Mouse (Mus musculus) left cerebral cortex, adult 11 months (tissue): ENCODE measurements around the gene 1700029J07Rik.

Source experiments
- DNase-seq: peaks from one replicate; pipeline ENCODE4 v3.0.0; 2022; ENCODE audit warnings: low spot score

1700029J07Rik gene

DNA sequence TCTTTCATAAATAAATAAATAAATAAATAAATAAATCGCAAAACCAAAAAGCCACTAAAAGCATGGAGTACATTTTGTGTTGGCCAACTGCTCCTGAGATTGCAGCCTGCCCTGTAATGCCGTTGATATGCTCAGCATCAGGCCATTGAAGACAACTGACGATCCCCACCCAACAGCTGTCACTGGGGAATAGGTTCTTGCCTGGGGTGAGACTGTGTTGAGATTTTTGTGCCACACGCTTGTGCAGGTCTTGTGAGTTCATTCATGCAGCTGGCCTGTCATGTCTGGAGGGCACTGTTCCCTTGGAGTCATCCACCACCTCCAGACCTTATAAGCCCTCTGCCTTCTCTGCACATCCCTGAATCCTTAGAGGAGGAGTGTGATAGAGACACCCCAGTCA, 28.8 kb downstream of the 1700029J07Rik start:
- no peak for DNase-seq

DNA sequence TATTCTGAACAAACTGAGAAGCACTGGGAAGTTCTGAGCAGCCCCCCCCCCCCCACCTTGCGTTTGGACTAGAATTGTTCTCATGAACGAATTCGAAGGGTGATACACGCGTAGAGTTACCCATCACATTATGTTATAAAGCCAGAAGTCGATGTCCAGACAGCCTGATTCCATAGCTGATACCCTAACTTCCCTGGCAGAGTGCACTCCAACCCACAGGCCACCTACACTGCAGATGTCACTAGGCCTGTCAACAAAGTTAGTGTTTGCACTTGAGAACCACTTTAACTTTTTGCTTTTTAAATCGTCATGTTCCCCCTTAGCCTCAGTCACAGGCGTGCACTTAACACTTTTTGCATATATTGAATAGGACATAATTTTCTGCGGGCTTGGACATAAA, 38.1 kb downstream of the 1700029J07Rik start:
- DNase-seq: no peak

DNA sequence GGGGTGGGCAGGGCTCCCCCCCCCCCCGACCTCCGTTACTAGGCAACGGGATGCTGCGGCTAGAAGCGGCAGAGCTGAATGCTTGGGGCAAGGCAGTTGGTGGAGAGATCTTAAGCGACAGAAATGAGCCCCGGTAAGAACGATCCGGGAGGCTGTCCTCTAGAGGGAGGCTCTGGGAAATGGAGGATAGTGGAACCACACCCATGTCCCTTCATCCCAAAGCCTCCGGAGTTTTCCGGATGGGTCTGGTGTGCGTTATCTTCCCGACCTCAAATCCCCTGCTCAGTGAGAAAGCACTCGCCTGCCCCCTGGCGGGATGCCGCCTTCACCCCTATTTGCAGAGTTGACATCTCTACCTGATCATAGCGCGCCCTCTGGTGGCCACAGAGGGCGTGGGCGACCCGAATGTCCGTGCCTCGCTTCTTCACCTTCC, 40.5 kb downstream of the 1700029J07Rik start, which contains the start of gene Ccdc110:
Ccdc110 (plus strand) TSS at position 38 of the 433 bp plus-strand sequence.
- peak; percentile 94 for DNase-seq

DNA sequence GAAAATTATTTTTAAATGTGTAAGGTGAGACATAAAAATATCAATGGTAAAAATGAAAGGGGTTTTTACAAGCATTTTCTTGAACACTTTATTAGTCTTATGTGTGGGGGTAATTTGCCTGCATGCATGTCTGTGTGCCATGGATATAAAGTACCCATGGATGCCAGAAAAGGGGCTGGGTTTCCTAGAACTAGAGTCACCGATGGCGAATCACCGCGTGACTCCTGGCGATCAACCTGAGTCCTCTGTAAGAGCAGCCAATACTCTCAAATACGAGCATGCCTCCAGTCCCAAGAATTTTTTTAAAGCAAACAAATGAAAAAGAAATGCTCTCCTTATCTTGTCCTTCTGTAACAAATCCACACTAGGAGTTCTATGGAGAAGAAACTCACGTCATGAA, 52.9 kb downstream of the 1700029J07Rik start:
- DNase-seq: no peak

GRCm38 (mm10) chr8:45920392-45920791, 54.7 kb downstream of the 1700029J07Rik start:
- DNase-seq: no peak

DNA sequence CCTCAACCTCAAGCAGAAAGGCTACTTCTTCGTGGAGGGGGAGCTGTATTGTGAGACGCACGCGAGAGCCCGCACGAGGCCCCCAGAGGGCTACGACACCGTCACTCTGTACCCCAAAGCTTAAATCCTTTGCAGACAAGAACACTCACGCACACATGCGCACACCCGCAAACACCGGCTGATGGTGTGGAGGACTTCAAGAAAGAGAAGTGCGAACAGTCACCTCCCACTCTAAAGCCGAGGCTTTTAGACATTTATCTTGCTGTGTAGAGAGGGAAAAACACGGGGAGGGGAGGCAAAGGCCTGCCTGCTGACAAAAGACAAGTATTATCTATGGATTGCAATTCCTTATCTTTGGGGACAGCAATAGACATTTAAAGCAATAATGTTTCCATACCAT, 56.2 kb downstream of the 1700029J07Rik start:
- DNase-seq: no peak

DNA sequence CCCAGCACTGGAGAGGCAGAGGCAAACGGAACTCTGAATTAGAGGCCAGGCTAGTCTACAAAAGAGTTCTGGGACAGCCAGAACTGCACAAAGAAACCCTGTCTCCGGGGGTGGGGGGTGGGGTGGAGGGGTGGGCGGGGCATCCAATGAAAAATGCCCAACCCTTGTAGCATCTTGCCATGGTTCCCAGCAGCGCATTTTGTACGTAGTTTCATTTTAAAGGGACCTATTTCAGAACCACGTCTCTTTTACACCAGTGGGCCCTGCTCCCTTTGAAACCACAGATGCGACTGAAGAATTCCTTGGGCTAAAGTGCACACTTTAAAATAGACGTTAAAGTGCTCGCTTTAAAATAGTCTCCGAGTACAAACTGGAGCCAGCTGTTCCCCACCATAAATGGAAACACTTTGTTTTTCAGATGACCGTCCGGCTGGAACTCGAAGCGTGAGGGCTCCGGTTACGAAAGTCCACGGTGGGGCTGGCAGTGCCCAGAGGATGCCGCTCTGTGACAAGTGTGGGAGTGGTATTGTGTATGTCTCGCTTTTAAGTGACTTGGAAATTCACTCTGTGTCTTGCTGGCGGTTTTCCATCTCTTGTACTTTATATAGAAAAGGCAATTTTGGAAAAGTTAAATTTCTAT, 57.9 kb downstream of the 1700029J07Rik start:
- DNase-seq: no peak

DNA sequence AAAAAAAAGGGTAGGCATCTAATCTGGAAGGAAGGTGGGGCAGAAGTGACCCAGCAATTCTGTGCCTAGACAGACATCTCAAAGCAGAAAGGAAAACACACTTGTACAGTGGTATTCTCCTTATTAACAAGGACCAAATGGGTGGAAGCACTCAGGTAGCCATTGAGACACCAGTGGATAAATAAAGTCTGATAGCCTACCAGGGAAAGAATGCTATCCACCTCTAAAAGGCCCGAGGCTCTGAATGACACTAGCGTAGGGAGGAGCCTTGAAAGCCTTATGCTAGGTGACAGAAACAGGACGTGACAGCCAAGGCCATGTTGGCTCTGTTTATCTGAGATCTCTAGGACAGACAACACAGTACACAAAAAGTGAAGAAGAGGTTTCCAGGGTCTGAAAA, 58.6 kb downstream of the 1700029J07Rik start:
- no peak for DNase-seq

GRCm38 (mm10) chr8:45913707-45914106, 61.3 kb downstream of the 1700029J07Rik start:
- no peak for DNase-seq

DNA sequence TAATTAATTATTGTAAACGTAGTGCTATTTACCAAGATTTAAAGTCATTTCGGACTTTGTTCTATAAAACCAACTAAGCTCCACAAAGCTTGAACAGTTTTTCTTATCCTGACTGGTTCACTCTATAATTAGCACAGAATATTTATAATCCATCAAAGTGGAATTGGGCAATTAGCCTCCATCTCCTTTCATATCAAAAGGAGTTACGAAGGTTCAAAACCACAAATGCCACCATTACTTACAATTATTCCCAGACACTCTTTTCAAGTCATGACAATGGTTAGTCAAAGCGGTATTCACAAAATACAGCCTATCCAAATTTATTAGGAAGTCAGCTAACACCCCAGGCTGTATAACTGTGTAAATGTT, 68.8 kb downstream of the 1700029J07Rik start:
- DNase-seq: no peak

DNA sequence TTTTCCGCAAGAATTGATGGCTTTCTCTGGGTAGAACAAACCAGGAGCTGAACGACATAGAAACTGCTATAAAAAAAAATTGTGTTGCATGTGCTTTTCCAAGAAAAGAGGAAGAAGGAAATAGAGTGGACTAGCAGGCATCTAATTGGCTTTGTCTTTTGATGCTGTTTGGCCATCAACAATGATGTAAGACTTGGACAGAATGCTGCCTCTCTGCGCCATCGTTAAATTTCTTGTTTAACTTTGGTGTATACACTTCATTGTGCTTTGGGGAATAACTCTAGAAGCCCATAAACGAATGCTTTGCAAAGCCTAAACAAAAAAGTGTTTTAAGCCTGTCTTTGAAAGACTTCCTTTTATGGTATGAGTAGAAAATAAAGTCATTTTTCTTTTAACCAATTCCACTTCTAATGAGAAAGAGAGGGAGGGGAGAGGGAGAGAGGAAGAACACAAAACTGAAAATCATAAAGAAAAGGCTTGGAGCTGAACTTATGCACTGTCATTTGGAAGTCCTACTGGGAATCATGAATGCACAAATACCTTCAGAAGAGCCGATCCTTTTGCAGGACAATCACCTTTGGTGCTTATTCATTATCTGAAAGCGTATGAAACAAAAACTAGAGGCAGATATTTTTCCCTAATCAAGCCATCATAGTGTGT, 69.3 kb downstream of the 1700029J07Rik start:
- DNase-seq: no peak

DNA sequence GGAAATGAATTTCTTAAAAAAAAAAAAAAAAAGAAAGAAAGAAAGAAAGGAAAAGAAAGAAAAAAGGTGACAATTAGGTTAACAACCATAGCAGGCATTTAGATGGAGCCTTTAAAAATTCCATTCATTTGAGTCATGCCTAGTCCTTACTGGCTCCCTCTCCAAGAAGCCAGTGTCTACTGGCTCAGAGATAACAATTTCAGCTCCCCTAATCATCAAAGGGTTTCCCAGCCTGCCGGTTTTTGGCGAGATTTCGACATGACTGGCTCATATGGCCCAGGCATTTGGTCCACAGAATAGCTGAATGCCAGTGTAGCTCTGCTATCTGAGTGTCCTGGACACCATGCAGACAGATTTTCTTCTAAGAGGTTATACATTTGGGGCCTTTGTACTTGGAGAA, 71.4 kb downstream of the 1700029J07Rik start:
- no peak for DNase-seq
